ENCODE assay signal across 8 mouse cellular contexts in genomic region chr9:35420805-35421719, GRCm38 (mm10). TPM values are rescaled to one million over a fixed set of nuclear protein-coding genes. Genes with fewer than 3 reads are reported as not detected.
DNase-seq lines count a peak whose midpoint lies in the region; ATAC-seq lines count a peak whose summit lies in the region.

TSS of gene Cdon (plus strand) at chr9:35421128.

- H3K9ac ChIP-seq in lung, embryonic 15.5 days = peak within 1 kb of the TSS; percentile 75

- H3K4me1 ChIP-seq in lung, embryonic 15.5 days = peaks cover 15% of the 10 kb centered on the region

- H3K4me3 ChIP-seq in lung, embryonic 15.5 days = peak within 1 kb of the TSS; percentile 77

- ATAC-seq in frontal cortex, adult (ENCODE audit: low TSS enrichment) = peak; percentile 74
- ATAC-seq in hematopoietic stem cell, adult 5-6 weeks (replicated peaks in 1 of 2; ENCODE audit: insufficient read depth in 1 of 2, low FRiP score in 2 of 2, low TSS enrichment in 1 of 2, low read depth in 1 of 2, poor library complexity in 2 of 2, severe bottlenecking in 2 of 2) = peak; percentile 67 to 74
- peak; percentile 96 for ATAC-seq in lung, embryonic 15.5 days (ENCODE audit: borderline replicate concordance, extremely low read depth, low FRiP score, low TSS enrichment)

- peak within 1 kb of the TSS; percentile 78 for H3K4me2 ChIP-seq in lung, embryonic 15.5 days

- no peaks in the 10 kb centered on the region for H3K9me3 ChIP-seq in lung, embryonic 15.5 days

- DNase-seq in Muller cell, postnatal 12 days (ENCODE audit: inconsistent ontology term) = peak; percentile 98
- DNase-seq in cerebellum, adult 8-10 months = peak; percentile 87
- peak; percentile 55 for DNase-seq in layer of hippocampus, adult 9-10 months (ENCODE audit: low spot score)
- DNase-seq in ovary, postnatal 10 days (ENCODE audit: low spot score) = peak; percentile 77
- DNase-seq in thymus, postnatal 10 days (ENCODE audit: low spot score in 2 of 2) = peak; percentile 84 to 91

- peaks cover 30% of the 10 kb centered on the region for H3K27me3 ChIP-seq in lung, embryonic 15.5 days

- 1% methylated on average over 66 of the region's 97 CpGs for whole genome bisulfite sequencing in lung, embryonic 15.5 days

- H3K36me3 ChIP-seq in lung, embryonic 15.5 days = no peaks in the 10 kb centered on the region

- H3K27ac ChIP-seq in lung, embryonic 15.5 days = peak within 1 kb of the TSS; percentile 88

RNA-seq across cellular contexts. Expression of gene Cdon, which starts in this region (rescaled TPM):
- 0.94 and 2.0 TPM in 2 replicates for total RNA-seq in hematopoietic stem cell, adult 5-6 weeks (2017)
- 3.9 and 4.7 TPM in 2 replicates for polyA plus RNA-seq in lung, embryonic 15.5 days (2015; fragmentation: Nextera tagmentation; extraction: Ambion mirVana)

Comparison
In these comparisons a context has a peak if more than half of its experiments do, and no peak if none do; other contexts are left out.
1. Peak in every context shown above with its lines: DNase-seq, ATAC-seq, H3K4me3 ChIP-seq and H3K27ac ChIP-seq.